Mouse (Mus musculus): Measurements from ENCODE around the gene Rnf8.
A peak's percentile ranks its signal among the peaks of the same experiment; 100 is the strongest.

The Rnf8 gene

DNA sequence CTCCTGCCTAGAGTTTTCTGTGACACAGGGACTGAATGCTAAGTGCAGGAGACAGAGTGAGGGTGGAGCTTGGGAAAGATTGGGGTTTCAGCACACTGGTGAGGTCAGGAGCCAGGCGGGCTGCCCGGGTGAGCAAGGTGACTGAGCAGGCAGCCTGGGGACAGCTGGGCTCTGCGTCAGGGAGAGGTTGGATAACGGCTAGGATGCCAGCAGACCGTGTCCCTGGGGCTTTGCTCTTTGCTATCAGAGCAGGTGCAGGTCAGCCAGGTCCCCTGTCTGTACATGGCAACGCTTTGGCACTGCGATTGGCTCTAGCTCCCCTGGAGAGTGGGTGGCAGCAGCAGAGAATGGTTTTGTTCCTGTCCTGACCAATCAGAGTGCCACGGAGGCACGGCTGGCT is 12.7 kb downstream of the Rnf8 start:
- DNase-seq (ENCODE audit: low spot score), result no peak

- DNase-seq (ENCODE audit: low spot score), result no peak
Observed at GRCm38 (mm10) chr17:29628946-29629345, 14.4 kb downstream of the Rnf8 start.

DNA sequence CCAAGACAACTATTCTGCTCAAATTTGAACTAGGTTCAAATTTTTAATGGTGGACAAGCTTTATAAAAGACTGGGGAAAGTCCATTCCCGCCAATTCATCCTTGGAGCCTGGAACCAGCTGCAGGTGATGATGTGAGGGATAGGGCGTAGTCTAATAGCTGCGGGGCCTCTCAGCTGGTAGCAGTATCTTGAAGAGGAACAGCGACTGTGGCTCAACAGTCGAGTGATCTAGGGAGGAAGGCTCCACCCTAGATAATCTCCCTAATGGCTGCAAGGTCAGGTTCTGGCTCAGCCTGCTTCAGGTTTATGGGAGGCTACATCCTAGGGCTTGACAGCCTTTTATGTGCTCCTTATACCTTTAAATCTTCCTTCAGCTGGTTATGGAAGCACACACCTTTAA is 15.0 kb downstream of the Rnf8 start:
- DNase-seq (ENCODE audit: low spot score), result no peak

- no peak for DNase-seq (ENCODE audit: low spot score)
Observed at GRCm38 (mm10) chr17:29632312-29632711, 17.7 kb downstream of the Rnf8 start.

DNA sequence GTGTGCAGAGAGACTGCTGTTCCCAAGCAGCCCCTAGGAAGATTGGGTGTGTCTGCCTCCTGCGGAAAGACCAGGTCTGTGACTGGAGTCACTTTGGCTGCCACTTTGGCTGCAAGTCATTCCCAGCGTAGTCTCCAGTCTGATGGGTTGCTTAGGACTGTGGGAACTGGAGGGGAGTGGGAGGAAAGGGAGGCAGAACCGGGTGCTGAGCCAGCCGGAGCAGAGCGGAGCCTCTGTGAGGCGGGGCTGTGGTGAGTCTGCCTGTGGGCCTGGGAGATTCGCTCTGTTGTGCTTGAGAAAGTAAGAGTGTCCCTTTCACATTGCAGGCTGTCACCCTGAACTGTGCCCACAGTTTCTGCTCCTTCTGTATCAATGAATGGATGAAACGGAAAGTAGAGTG is 20.9 kb downstream of the Rnf8 start:
- no peak for DNase-seq (ENCODE audit: low spot score)

- peak; percentile 41 for DNase-seq (ENCODE audit: low spot score)
Observed at GRCm38 (mm10) chr17:29636118-29636517, 21.5 kb downstream of the Rnf8 start.

DNA sequence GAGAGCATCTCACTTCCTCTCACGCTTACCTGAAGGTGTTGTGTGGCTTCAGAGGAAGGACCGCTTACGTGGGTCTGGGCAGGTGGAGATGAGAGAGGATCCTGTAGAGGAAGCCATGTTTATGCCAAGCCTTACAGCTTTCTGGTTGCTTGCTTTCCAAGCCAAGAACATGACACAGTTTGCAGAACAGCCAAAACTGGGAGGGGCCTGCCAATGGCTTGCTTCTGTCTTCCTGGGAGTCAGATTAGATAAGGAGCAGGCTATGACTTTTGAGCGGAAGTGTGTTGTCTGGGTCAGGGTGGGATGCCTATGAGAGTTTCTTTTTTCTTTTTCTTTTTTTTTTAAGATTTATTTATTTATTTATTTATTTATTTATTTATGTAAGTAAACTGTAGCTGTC is 22.8 kb downstream of the Rnf8 start:
- DNase-seq (ENCODE audit: low spot score), result no peak

GRCm38 (mm10) chr17:29637895-29638294 is 23.3 kb downstream of the Rnf8 start:
- DNase-seq (ENCODE audit: low spot score), result no peak

DNA sequence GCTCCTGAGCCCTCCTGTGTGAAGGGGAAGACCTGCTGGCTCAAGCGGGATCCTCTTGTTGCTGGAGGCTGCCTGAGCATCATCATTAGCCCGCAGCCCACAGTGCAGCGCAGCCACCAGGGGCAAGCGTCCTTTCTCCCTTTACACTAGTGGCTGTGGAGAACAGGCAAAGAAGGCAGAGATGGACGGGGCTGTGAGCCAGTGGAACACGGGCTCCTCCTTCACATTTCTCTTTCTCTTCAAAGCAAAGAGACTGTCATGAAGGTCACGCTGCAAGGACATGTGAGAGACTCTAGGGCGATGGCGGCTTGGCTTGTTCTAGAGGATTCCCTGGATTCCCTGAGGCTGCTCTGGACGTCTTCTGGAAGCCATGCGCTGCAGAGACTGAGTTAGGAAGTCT is 26.4 kb downstream of the Rnf8 start:
- DNase-seq (ENCODE audit: low spot score), result no peak

GRCm38 (mm10) chr17:29642219-29642618 is 27.6 kb downstream of the Rnf8 start:
- DNase-seq (ENCODE audit: low spot score), result no peak

- DNase-seq (ENCODE audit: low spot score), result no peak
Observed at GRCm38 (mm10) chr17:29658249-29658648, 43.7 kb downstream of the Rnf8 start.

DNA sequence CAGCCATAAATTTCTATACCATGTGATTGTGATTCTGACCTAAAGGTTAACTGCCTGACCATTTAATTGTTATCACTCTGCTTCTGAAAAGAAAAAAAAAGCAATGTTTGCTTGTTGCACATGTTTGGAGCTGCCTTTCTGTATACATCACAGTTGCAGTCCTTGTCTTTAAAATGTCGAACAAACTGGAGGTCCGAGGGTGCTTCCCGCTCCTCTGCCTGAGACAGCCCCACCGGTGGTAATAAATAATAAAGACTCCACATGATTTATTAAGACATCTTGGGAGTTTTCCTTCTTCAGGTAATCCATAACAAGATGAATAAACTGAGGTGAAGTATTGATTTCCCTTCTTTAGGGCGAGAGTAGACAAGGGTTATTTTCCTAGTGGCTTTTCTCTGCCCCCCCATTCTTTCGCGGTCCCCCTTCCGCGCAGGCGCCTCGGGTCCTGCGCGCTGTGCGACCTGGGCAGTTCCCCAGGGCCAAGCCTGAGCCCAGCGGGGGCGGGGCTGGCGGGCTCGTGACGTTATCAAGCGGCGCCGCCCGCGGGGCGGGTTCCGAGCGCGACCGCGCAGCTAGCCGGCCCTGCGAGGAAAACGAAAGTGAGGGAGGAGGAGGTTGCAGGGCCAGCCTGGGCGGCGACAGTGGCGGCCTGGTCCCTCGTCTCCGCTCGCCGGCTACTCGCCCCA is 45.6 kb downstream of the Rnf8 start, which contains the start of gene Cmtr1:
Gene Cmtr1, plus strand, starts transcription at position 520 of the 686 bp plus-strand sequence.
- peak; percentile 91 for DNase-seq (ENCODE audit: low spot score)

GRCm38 (mm10) chr17:29660762-29661391 is 46.3 kb downstream of the Rnf8 start:
- DNase-seq (ENCODE audit: low spot score), result peak; percentile 46

GRCm38 (mm10) chr17:29662145-29662544 is 47.6 kb downstream of the Rnf8 start:
- DNase-seq (ENCODE audit: low spot score), result no peak

GRCm38 (mm10) chr17:29668051-29668986 is 53.7 kb downstream of the Rnf8 start:
- DNase-seq (ENCODE audit: low spot score), result no peak

DNA sequence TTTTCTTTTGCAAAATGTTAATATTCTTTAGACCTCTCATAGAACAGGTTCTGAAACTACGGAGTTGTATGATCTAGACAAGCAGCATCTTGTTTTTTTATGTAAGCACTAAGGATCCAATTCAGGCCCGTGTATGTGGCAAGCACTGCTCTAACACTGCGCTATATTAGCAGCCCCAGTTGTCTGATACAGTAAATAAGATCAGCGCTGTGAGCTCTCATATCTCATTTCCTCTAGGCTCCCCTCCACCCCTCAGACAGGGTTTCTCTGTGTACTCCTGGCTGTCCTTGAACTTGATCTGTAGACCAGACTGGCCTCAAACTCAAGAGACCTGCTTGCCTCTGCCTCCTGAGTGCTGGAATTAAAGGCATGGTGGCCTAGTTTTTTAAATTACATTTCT is 54.4 kb downstream of the Rnf8 start:
- no peak for DNase-seq (ENCODE audit: low spot score)

DNA sequence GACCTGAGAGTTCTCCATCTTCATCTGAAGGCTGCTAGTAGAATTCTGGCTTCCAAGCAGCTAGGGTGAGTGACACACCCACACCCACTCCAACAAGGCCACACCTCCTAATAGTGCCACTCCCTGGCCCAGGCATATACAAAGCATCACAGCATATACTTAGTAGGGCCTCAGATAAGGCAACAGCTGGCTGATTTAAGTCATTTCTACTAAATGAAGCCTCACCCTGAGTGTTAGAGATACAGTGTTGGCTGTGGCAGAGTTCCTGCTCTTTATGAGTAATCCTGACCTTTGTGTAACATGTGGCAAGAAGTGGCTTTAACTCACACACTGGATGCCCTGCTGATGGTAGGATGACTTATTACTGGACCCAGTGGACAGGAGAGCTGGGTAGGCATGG is 55.3 kb downstream of the Rnf8 start:
- no peak for DNase-seq (ENCODE audit: low spot score)

GRCm38 (mm10) chr17:29671021-29671420 is 56.4 kb downstream of the Rnf8 start:
- DNase-seq (ENCODE audit: low spot score), result no peak

GRCm38 (mm10) chr17:29673325-29673724 is 58.7 kb downstream of the Rnf8 start:
- DNase-seq (ENCODE audit: low spot score), result no peak

- no peak for DNase-seq (ENCODE audit: low spot score)
Observed at GRCm38 (mm10) chr17:29678526-29678925, 63.9 kb downstream of the Rnf8 start.

DNA sequence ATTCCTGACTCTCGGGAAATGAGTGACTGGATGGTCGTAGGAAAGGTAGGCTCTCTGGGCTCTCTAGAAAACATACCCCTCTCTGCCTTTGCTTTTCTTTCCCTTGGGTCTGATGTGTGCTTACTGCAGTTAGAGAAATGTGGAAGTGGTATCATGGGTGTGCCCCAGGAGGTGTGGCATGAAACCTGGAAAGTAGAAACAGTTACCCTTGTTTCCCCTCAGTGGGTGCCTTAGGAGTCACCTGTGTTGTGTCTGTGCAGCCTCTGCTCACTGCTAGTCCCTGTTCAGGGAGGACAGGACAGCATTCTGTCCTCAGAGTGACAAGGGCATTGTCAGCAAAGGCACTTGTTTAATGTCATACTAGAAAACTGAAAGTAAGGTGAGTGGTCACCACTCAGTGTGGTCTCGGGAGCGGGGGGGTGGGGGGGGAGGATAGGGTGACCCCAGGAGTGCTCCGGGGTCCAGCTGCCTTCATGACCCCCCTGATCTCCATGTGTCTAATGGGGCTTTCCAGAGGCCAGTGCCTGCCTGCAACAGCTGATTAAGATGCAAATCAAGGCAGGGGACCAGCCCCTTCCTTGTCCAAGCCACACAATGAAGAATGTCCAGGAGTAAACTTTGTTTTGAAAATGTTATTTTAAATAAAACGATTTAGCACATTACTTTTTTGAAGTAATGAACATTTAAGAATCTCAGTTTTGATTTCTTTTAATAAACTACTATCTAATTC is 64.6 kb downstream of the Rnf8 start:
- no peak for DNase-seq (ENCODE audit: low spot score)

- no peak for DNase-seq (ENCODE audit: low spot score)
Observed at GRCm38 (mm10) chr17:29680174-29680573, 65.6 kb downstream of the Rnf8 start.
